Mouse (Mus musculus) forebrain, embryonic 10.5 days (tissue): ENCODE measurements around the gene Rbm20. TPM values are rescaled to one million over a fixed set of nuclear protein-coding genes. Genes with fewer than 3 reads are reported as not detected.
"Not testable (repeated sequence)": the region's sequence is repeated elsewhere in the genome, so short reads cannot be mapped to it uniquely, and the experiment has no call there.

Source experiments
- DNase-seq: peaks from one replicate; pipeline ENCODE4 v3.0.0-alpha.2; 2017; ENCODE audit warnings: low spot score; ENCODE audit errors: extremely low spot score
- H3K27ac ChIP-seq: fragments of 300-500 bp; sonication (generic); 2 replicates; pipeline ENCODE4 v1.5.1; 2016; ENCODE audit warnings: mild to moderate bottlenecking
- H3K27me3 ChIP-seq: fragments of 300-500 bp; sonication (generic); 2 replicates; pipeline ENCODE4 v1.6.1; 2016; ENCODE audit warnings: mild to moderate bottlenecking; ENCODE audit not compliant: poor library complexity, severe bottlenecking
- H3K36me3 ChIP-seq: fragments of 300-500 bp; sonication (generic); replicated peaks from 2 replicates; pipeline ENCODE4 v1.6.1; 2016; ENCODE audit warnings: mild to moderate bottlenecking, moderate library complexity
- H3K4me1 ChIP-seq: fragments of 300-500 bp; sonication (generic); 2 replicates; pipeline ENCODE4 v1.6.1; 2016
- H3K4me3 ChIP-seq: fragments of 300-500 bp; sonication (generic); 2 replicates; pipeline ENCODE4 v1.5.1; 2016; ENCODE audit warnings: mild to moderate bottlenecking, moderate library complexity
- H3K9me3 ChIP-seq: fragments of 300-500 bp; sonication (generic); 2 replicates; pipeline ENCODE4 v1.6.1; 2016; ENCODE audit warnings: mild to moderate bottlenecking, moderate library complexity
- WGBS: fragments of 180-500 bp; shearing (Covaris S2); methylation state at CpG from one replicate; pipeline ENCODE4 v1.1.7; 2016; 5-methylcytosine and 5-hydroxymethylcytosine counted together
- polyA plus RNA-seq: library from polyadenylated mRNA; unstranded; fragments of >200 nt; fragmentation: Nextera tagmentation; extraction: Ambion mirVana; gene quantifications from 2 replicates; pipeline ENCODE4 v1.2.1, GENCODE M21; 2016

Gene Rbm20
- polyA plus RNA-seq, 1 experiment from 2014 or later: 1.6 TPM

DNA sequence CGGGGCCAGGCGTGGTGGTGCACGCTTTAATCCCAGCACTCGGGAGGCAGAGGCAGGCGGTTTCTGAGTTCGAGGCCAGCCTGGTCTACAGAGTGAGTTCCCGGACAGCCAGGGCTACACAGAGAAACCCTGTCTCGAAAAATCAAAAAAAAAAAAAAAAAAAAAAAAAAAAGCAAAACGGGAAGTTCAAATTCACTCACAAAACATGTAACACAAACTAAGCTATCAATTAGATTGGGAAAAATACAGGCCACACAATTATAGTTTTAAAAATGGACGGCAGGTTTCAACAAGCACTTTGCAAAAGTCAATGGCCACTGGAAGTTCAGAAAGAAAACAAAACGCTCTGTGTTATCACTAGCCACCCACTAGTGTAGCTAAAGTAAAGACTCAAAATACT, 20.7 kb upstream of the Rbm20 start:
- H3K4me3 ChIP-seq, DNase-seq, H3K36me3 ChIP-seq, H3K27me3 ChIP-seq, H3K9me3 ChIP-seq, H3K27ac ChIP-seq: not testable (repeated sequence)
- 90% methylated on average over 11 of the region's 11 CpGs for WGBS
- peaks cover 24% of the 10 kb centered on the region for H3K4me1 ChIP-seq

DNA sequence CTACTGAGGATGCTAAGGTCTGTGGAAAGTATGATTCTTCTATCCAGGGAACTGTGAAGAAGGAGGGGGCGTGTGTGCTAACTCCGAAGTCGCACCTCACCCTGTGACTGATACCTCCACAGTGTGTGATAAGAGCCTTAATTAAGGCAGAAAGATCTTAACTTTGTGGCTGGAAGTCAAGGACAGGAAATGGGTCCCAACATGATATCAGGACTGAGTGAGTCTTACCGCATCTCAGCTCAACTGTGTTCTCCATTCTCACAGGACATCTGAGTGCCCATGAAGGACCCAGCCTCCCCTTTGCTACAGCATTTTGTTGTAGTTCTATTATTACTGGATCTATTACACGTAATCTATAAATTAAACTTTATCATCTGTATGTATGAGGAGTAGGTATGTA, 19.7 kb upstream of the Rbm20 start:
- Histone ChIP-seq H3K36me3 (no peaks in the 10 kb centered on the region), H3K9me3 (no peaks in the 10 kb centered on the region), H3K27me3 (no peaks in the 10 kb centered on the region), H3K4me3 (no peak overlapping the region), H3K27ac (no peak overlapping the region), H3K4me1 (peaks cover 25% of the 10 kb centered on the region)
- WGBS: 89% methylated on average over 5 of the region's 5 CpGs
- DNase-seq: no peak

GRCm38 (mm10) chr19:53660722-53661420, 16.2 kb upstream of the Rbm20 start:
- 91% methylated on average over 9 of the region's 9 CpGs for WGBS
- no peaks in the 10 kb centered on the region for H3K36me3 ChIP-seq

GRCm38 (mm10) chr19:53661938-53662722, 15.0 kb upstream of the Rbm20 start:
- no peak for DNase-seq
- peaks cover 13% of the 10 kb centered on the region for H3K4me1 ChIP-seq
- H3K9me3 ChIP-seq: no peaks in the 10 kb centered on the region
- 49% methylated on average over 14 of the region's 14 CpGs for WGBS
- no peaks in the 10 kb centered on the region for H3K36me3 ChIP-seq
- H3K4me3 ChIP-seq: no peak overlapping the region
- no peak overlapping the region for H3K27ac ChIP-seq
- H3K27me3 ChIP-seq: 0 out of 2 replicates have a peak, but pooled peaks cover 2% of the 10 kb centered on the region

More at GRCm38 (mm10) chr19:53660722-53661420, 16.2 kb upstream of the Rbm20 start:
- no peaks in the 10 kb centered on the region for H3K9me3 ChIP-seq
- DNase-seq: no peak
- no peak overlapping the region for H3K27ac ChIP-seq
- H3K27me3 ChIP-seq: no peaks in the 10 kb centered on the region
- H3K4me1 ChIP-seq: peaks cover 10% of the 10 kb centered on the region
- H3K4me3 ChIP-seq: no peak overlapping the region

- H3K27ac ChIP-seq: no peak overlapping the region
- no peaks in the 10 kb centered on the region for H3K36me3 ChIP-seq
- peaks cover 10% of the 10 kb centered on the region for H3K27me3 ChIP-seq
- 93% methylated on average over 9 of the region's 9 CpGs for WGBS
- no peak for DNase-seq
- H3K4me3 ChIP-seq: no peak overlapping the region
- H3K4me1 ChIP-seq: peaks cover 14% of the 10 kb centered on the region
- no peaks in the 10 kb centered on the region for H3K9me3 ChIP-seq
Observed at GRCm38 (mm10) chr19:53664831-53665230, 12.3 kb upstream of the Rbm20 start.

GRCm38 (mm10) chr19:53665391-53665790, 11.7 kb upstream of the Rbm20 start:
- H3K27ac ChIP-seq: no peak overlapping the region
- no peaks in the 10 kb centered on the region for H3K36me3 ChIP-seq
- DNase-seq: no peak
- no peaks in the 10 kb centered on the region for H3K9me3 ChIP-seq
- WGBS: 76% methylated on average over 4 of the region's 4 CpGs
- no peak overlapping the region for H3K4me3 ChIP-seq
- peaks cover 15% of the 10 kb centered on the region for H3K27me3 ChIP-seq
- H3K4me1 ChIP-seq: peaks cover 19% of the 10 kb centered on the region

DNA sequence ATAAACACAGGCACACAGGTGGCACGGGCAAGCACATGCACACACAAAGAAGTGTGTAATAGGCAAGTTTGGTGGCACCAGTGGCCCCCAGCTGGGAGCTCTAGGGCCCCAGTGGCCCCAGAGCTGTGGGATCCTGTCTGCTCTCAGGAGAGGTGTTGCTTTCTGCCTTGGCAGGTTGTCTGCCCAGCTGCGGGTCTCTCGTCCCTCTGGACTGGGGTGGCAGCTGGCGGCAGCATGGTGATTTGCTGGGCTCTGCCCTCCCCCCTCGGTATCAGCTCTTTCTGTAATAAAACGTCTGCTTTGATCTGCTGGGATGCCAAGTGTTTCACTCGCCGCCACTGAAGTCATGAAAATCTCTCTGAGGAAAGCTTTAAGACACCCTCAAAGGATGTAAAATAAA, 10.4 kb upstream of the Rbm20 start:
- Histone ChIP-seq H3K36me3 (no peaks in the 10 kb centered on the region), H3K27ac (no peak overlapping the region), H3K4me1 (peaks cover 32% of the 10 kb centered on the region), H3K9me3 (no peaks in the 10 kb centered on the region), H3K27me3 (peaks cover 27% of the 10 kb centered on the region), H3K4me3 (no peak overlapping the region)
- WGBS: 78% methylated on average over 8 of the region's 8 CpGs
- DNase-seq: no peak

GRCm38 (mm10) chr19:53668821-53669220, 8.3 kb upstream of the Rbm20 start:
- Histone ChIP-seq H3K4me1 (peaks cover 23% of the 10 kb centered on the region), H3K9me3 (no peaks in the 10 kb centered on the region), H3K27ac (no peak overlapping the region), H3K27me3 (peaks cover 46% of the 10 kb centered on the region), H3K36me3 (no peaks in the 10 kb centered on the region), H3K4me3 (no peak overlapping the region)
- 90% methylated on average over 7 of the region's 7 CpGs for WGBS
- no peak for DNase-seq

GRCm38 (mm10) chr19:53670625-53671141, 6.4 kb upstream of the Rbm20 start:
- DNase-seq: no peak
- peak overlapping the region; percentile 42; the same call in 1 of the 2 replicates for H3K27ac ChIP-seq
- H3K4me3 ChIP-seq: no peak overlapping the region
- H3K36me3 ChIP-seq: no peaks in the 10 kb centered on the region
- H3K27me3 ChIP-seq: peaks cover 64% of the 10 kb centered on the region
- peaks cover 28% of the 10 kb centered on the region for H3K4me1 ChIP-seq
- 33% methylated on average over 12 of the region's 12 CpGs for WGBS
- H3K9me3 ChIP-seq: no peaks in the 10 kb centered on the region

- H3K36me3 ChIP-seq: no peaks in the 10 kb centered on the region
- H3K27me3 ChIP-seq: peaks cover 72% of the 10 kb centered on the region
- no peak overlapping the region for H3K4me3 ChIP-seq
- peaks cover 34% of the 10 kb centered on the region for H3K4me1 ChIP-seq
- no peaks in the 10 kb centered on the region for H3K9me3 ChIP-seq
- 51% methylated on average over 3 of the region's 3 CpGs for WGBS
- no peak for DNase-seq
- H3K27ac ChIP-seq: peak overlapping the region; percentile 42; the same call in 1 of the 2 replicates
Observed at GRCm38 (mm10) chr19:53671432-53671831, 5.7 kb upstream of the Rbm20 start.

DNA sequence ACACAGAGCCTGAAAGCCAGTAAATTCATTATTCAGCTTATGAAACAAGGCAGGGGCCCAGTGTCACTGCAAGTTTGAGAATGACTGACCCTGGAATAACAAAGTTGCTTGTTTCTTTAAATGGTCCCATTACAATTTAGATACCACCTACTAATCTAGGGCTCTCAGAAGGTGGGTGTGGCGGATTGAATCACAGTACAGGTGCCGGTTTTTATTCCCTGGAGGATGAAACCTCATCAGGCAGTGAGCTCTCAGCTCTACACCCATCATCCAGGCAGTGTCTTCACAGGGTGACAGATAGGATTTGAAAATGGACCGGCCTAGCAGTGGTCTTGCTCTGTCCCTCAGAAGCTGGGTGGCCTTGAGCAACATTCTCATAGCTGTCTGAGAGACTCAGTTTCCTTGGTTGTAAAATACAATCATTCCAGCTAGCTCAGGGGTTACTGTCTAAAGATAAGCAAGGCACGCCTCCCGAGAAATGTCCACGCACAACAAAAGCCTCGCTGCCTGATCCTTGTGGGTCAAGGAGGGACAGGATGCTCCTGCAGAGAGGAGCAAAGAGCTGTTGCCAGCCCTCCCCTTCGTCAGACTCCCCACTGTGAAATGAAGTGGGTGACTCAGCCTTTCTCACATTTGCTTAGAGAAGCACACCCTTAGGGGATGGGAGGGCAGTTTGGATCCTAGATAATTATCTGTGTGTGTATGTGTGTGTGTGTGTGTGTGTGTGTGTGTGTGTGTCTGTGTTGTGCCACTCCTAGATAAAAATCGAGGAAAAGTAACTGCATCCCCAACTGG, 2.8 kb upstream of the Rbm20 start:
- 31% methylated on average over 9 of the region's 9 CpGs for WGBS
- no peaks in the 10 kb centered on the region for H3K9me3 ChIP-seq
- peaks cover 48% of the 10 kb centered on the region for H3K4me1 ChIP-seq
- peaks cover 96% of the 10 kb centered on the region for H3K27me3 ChIP-seq
- H3K27ac ChIP-seq: no peak overlapping the region
- DNase-seq: no peak
- H3K36me3 ChIP-seq: no peaks in the 10 kb centered on the region
- no peak overlapping the region for H3K4me3 ChIP-seq

DNA sequence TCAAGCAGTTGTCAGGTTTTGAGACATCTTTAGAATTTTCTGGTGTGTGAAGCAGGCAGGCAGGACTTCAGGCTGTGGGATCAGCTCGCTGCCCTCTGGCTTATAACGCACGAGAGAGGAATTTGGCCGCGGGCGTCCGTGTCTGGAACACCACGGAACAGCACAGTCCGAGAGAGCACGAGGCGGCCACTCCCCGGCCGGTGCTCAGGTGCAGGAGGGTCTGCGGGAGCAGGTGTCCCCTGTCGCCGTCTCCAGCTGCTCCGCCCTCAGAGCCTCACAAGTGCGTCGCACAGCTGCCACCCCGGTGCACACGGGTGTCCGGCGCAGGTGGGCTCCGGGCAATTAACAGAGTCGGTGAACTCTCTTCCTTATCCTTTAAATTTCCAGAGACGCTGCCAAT, 878 bp upstream of the Rbm20 start:
- Histone ChIP-seq H3K4me3 (peak overlapping the region; percentile 81), H3K4me1 (peaks cover 34% of the 10 kb centered on the region), H3K36me3 (no peaks in the 10 kb centered on the region), H3K27me3 (peaks cover 94% of the 10 kb centered on the region), H3K27ac (no peak overlapping the region), H3K9me3 (no peaks in the 10 kb centered on the region)
- DNase-seq: no peak
- 3% methylated on average over 26 of the region's 26 CpGs for WGBS
